Mouse (Mus musculus) cerebellum, adult 2 months (tissue): ENCODE results near the gene Ryr2.

Experiments used
- CTCF ChIP-seq: fragments of 200-500 bp; IDR thresholded peaks from 2 replicates; pipeline ENCODE4 v1.5.1; 2011; ENCODE audit warnings: low read depth, mild to moderate bottlenecking, control low read depth, low read length, moderate library complexity, borderline replicate concordance; ENCODE audit not compliant: insufficient read depth
- POLR2A ChIP-seq: fragments of 200-500 bp; IDR thresholded peaks from 2 replicates; pipeline ENCODE4 v1.6.1; 2011; ENCODE audit warnings: low read length, control low read depth, borderline replicate concordance; ENCODE audit not compliant: insufficient read depth

DNA sequence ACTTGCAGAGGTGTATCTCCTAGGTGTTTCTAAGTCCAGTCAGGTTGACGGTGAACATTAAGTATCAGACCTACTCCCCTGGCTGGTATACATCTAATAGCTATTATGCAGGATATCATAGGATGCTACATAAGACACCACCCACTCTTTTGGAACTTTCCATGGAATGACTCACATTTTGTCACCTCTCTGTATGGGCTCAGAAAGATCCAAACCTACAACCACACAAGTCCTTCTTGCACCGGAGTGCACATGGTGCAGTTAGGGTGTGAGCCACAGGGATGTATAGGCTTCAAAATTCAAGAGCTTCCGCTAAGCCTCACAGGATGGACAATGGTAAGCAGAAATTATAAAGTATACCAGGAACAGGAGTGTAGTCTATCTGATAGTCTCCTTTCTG lies 52.8 kb downstream of the Ryr2 start:
- TF ChIP-seq CTCF = no peak
- TF ChIP-seq POLR2A = no peak
